Mouse (Mus musculus): ENCODE data around the gene Ccl25. TPM values are rescaled to one million over a fixed set of nuclear protein-coding genes. Genes with fewer than 3 reads are reported as not detected.
A peak's percentile ranks its signal among the peaks of the same experiment; 100 is the strongest.

Ccl25 gene
- total and polyA plus RNA-seq, 2 experiments from 2014 or later: 5.9 to 17.9 TPM

- TF ChIP-seq CTCF (IDR thresholded peaks at IDR 0.05; ENCODE audit: low read depth): no peak
- 97% methylated on average over 1 of the region's 1 CpGs for WGBS
- Histone ChIP-seq H3K4me2 (ENCODE audit: low read depth, low read length) (no peak overlapping the region), H3K9me3 (ENCODE audit: low read length) (no peaks in the 10 kb centered on the region), H3K27ac (no peak overlapping the region), H3K4me1 (ENCODE audit: insufficient read depth, low read length) (peaks cover 8% of the 10 kb centered on the region; the same call in 1 of the 2 replicates), H3K4me3 (ENCODE audit: low read length) (no peak overlapping the region), H3K9ac (replicated peaks; ENCODE audit: low read length) (no peak overlapping the region), H3K27me3 (ENCODE audit: insufficient read depth, low read length) (no peaks in the 10 kb centered on the region), H3K36me3 (ENCODE audit: insufficient read depth, low read length) (no peaks in the 10 kb centered on the region)
- DNase-seq (ENCODE audit: low spot score): no peak
- no peak for ATAC-seq
Observed at GRCm38 (mm10) chr8:4320404-4320803, 4.6 kb upstream of the Ccl25 start.

GRCm38 (mm10) chr8:4321031-4321430 is 4.0 kb upstream of the Ccl25 start:
- ATAC-seq (no peak), DNase-seq (ENCODE audit: low spot score) (no peak)
- no peaks in the 10 kb centered on the region for H3K9me3 ChIP-seq (ENCODE audit: low read length)
- H3K4me2 ChIP-seq (ENCODE audit: low read depth, low read length): no peak overlapping the region
- no peaks in the 10 kb centered on the region for H3K36me3 ChIP-seq (ENCODE audit: insufficient read depth, low read length)
- no peak overlapping the region for H3K4me3 ChIP-seq (ENCODE audit: low read length)
- WGBS: 66% methylated on average over 2 of the region's 2 CpGs
- H3K27ac ChIP-seq: no peak overlapping the region
- TF ChIP-seq CTCF (IDR thresholded peaks at IDR 0.05; ENCODE audit: low read depth): no peak
- peaks cover 8% of the 10 kb centered on the region; the same call in 1 of the 2 replicates for H3K4me1 ChIP-seq (ENCODE audit: insufficient read depth, low read length)
- H3K9ac ChIP-seq (replicated peaks; ENCODE audit: low read length): no peak overlapping the region
- H3K27me3 ChIP-seq (ENCODE audit: insufficient read depth, low read length): no peaks in the 10 kb centered on the region

- Histone ChIP-seq H3K4me3 (ENCODE audit: low read length) (no peak overlapping the region), H3K36me3 (ENCODE audit: insufficient read depth, low read length) (no peaks in the 10 kb centered on the region), H3K4me1 (ENCODE audit: insufficient read depth, low read length) (peaks cover 8% of the 10 kb centered on the region; the same call in 1 of the 2 replicates), H3K27ac (no peak overlapping the region), H3K9me3 (ENCODE audit: low read length) (no peaks in the 10 kb centered on the region), H3K9ac (replicated peaks; ENCODE audit: low read length) (no peak overlapping the region), H3K27me3 (ENCODE audit: insufficient read depth, low read length) (no peaks in the 10 kb centered on the region), H3K4me2 (ENCODE audit: low read depth, low read length) (no peak overlapping the region)
- TF ChIP-seq CTCF (IDR thresholded peaks at IDR 0.05; ENCODE audit: low read depth): peak; percentile 94
- 29% methylated on average over 2 of the region's 2 CpGs for WGBS
- ATAC-seq: no peak
- DNase-seq (ENCODE audit: low spot score): peak; percentile 90
Observed at GRCm38 (mm10) chr8:4322470-4322869, 2.5 kb upstream of the Ccl25 start.

GRCm38 (mm10) chr8:4323917-4324316 is 1.1 kb upstream of the Ccl25 start:
- DNase-seq (ENCODE audit: low spot score): no peak
- 3% methylated on average over 6 of the region's 6 CpGs for WGBS

GRCm38 (mm10) chr8:4324525-4324924 is 485 bp upstream of the Ccl25 start:
- peak overlapping the region; percentile 96 for H3K9ac ChIP-seq (replicated peaks; ENCODE audit: low read length)
- peaks cover 8% of the 10 kb centered on the region; the same call in 1 of the 2 replicates for H3K4me1 ChIP-seq (ENCODE audit: insufficient read depth, low read length)
- no peak for TF ChIP-seq CTCF (IDR thresholded peaks at IDR 0.05; ENCODE audit: low read depth)
- peak overlapping the region; percentile 88 for H3K4me2 ChIP-seq (ENCODE audit: low read depth, low read length)
- no peaks in the 10 kb centered on the region for H3K27me3 ChIP-seq (ENCODE audit: insufficient read depth, low read length)
- peak overlapping the region; percentile 89 for H3K27ac ChIP-seq
- no peaks in the 10 kb centered on the region for H3K9me3 ChIP-seq (ENCODE audit: low read length)
- peaks cover 1% of the 10 kb centered on the region; the same call in 1 of the 2 replicates for H3K36me3 ChIP-seq (ENCODE audit: insufficient read depth, low read length)
- under 1% methylated on average over 38 of the region's 42 CpGs for WGBS
- DNase-seq (ENCODE audit: low spot score) (no peak), ATAC-seq (peak; percentile 65)
- peak overlapping the region; percentile 88 for H3K4me3 ChIP-seq (ENCODE audit: low read length)

More at GRCm38 (mm10) chr8:4323917-4324316, 1.1 kb upstream of the Ccl25 start:
- H3K36me3 ChIP-seq (ENCODE audit: insufficient read depth, low read length): no peaks in the 10 kb centered on the region; the same call in 1 of the 2 replicates
- H3K27ac ChIP-seq: peak overlapping the region; percentile 89; the same call in 1 of the 2 replicates
- peak overlapping the region; percentile 88 for H3K4me2 ChIP-seq (ENCODE audit: low read depth, low read length)
- peak overlapping the region; percentile 88 for H3K4me3 ChIP-seq (ENCODE audit: low read length)
- H3K9ac ChIP-seq (replicated peaks; ENCODE audit: low read length): peak overlapping the region; percentile 96
- H3K9me3 ChIP-seq (ENCODE audit: low read length): no peaks in the 10 kb centered on the region
- H3K4me1 ChIP-seq (ENCODE audit: insufficient read depth, low read length): peaks cover 8% of the 10 kb centered on the region; the same call in 1 of the 2 replicates
- no peak for ATAC-seq
- no peaks in the 10 kb centered on the region for H3K27me3 ChIP-seq (ENCODE audit: insufficient read depth, low read length)
- TF ChIP-seq CTCF (IDR thresholded peaks at IDR 0.05; ENCODE audit: low read depth): no peak

- Histone ChIP-seq H3K27ac (peak overlapping the region; percentile 89), H3K4me3 (ENCODE audit: low read length) (peak overlapping the region; percentile 88), H3K4me2 (ENCODE audit: low read depth, low read length) (peak overlapping the region; percentile 88), H3K9ac (replicated peaks; ENCODE audit: low read length) (peak overlapping the region; percentile 96), H3K27me3 (ENCODE audit: insufficient read depth, low read length) (no peaks in the 10 kb centered on the region), H3K9me3 (ENCODE audit: low read length) (no peaks in the 10 kb centered on the region), H3K4me1 (ENCODE audit: insufficient read depth, low read length) (peaks cover 8% of the 10 kb centered on the region; the same call in 1 of the 2 replicates), H3K36me3 (ENCODE audit: insufficient read depth, low read length) (peaks cover 3% of the 10 kb centered on the region; the same call in 1 of the 2 replicates)
- DNase-seq (ENCODE audit: low spot score) (no peak), ATAC-seq (no peak)
- 49% methylated on average over 7 of the region's 7 CpGs for WGBS
- no peak for TF ChIP-seq CTCF (IDR thresholded peaks at IDR 0.05; ENCODE audit: low read depth)
Observed at GRCm38 (mm10) chr8:4325751-4326036, 684 bp downstream of the Ccl25 start.

GRCm38 (mm10) chr8:4329000-4329399 is 4.0 kb downstream of the Ccl25 start:
- H3K27ac ChIP-seq: no peak overlapping the region
- H3K36me3 ChIP-seq (ENCODE audit: insufficient read depth, low read length): peaks cover 14% of the 10 kb centered on the region
- ATAC-seq (no peak), DNase-seq (ENCODE audit: low spot score) (no peak)
- TF ChIP-seq CTCF (IDR thresholded peaks at IDR 0.05; ENCODE audit: low read depth): no peak
- H3K9me3 ChIP-seq (ENCODE audit: low read length): no peaks in the 10 kb centered on the region
- WGBS: 92% methylated on average over 5 of the region's 5 CpGs
- no peak overlapping the region for H3K4me3 ChIP-seq (ENCODE audit: low read length)
- H3K27me3 ChIP-seq (ENCODE audit: insufficient read depth, low read length): no peaks in the 10 kb centered on the region
- no peak overlapping the region for H3K9ac ChIP-seq (replicated peaks; ENCODE audit: low read length)
- H3K4me2 ChIP-seq (ENCODE audit: low read depth, low read length): no peak overlapping the region
- no peaks in the 10 kb centered on the region for H3K4me1 ChIP-seq (ENCODE audit: insufficient read depth, low read length)

Measured in hindbrain, postnatal 0 days (tissue).